Mouse (Mus musculus) left cerebral cortex, postnatal 4 days (tissue): ENCODE measurements around the gene Gm9903. TPM values are rescaled to one million over a fixed set of nuclear protein-coding genes. Genes with fewer than 3 reads are reported as not detected.

ENCODE experiments used
- total RNA-seq, 2 experiments: library from RNA; stranded (reverse); gene quantifications; 2 replicates each; pipeline ENCODE4 v1.2.3; 2021

Gm9903 gene
- total RNA-seq, 2 experiments from 2014 or later = 0.20 to 0.86 TPM

Other genes with a start within 250 kb of the Gm9903 start
- gene Nkx1-1, start 195.9 kb upstream of the Gm9903 start, total RNA-seq = not detected
- gene Fam53a, start 290 bp upstream of the Gm9903 start, total RNA-seq = 10 to 100 TPM; 16.1 to 17.3 TPM
- gene Slbp, start 22.6 kb downstream of the Gm9903 start, total RNA-seq = 10 to 100 TPM; 36.1 to 39.2 TPM
- gene Tacc3, start 28.2 kb downstream of the Gm9903 start, total RNA-seq = 10 to 100 TPM; 14.9 to 15.3 TPM
- gene Tmem129, start 28.5 kb downstream of the Gm9903 start, total RNA-seq = 10 to 100 TPM; 15.2 to 17.6 TPM
- 10 to 100 TPM; 59.3 to 59.7 TPM for gene Fgfr3, start 91.7 kb downstream of the Gm9903 start, total RNA-seq
- 100 to 1,000 TPM; 101 to 110 TPM for gene Letm1, start 152.9 kb downstream of the Gm9903 start, total RNA-seq
- 100 to 1,000 TPM; 223 to 230 TPM for gene Nsd2, start 190.8 kb downstream of the Gm9903 start, total RNA-seq